Mouse (Mus musculus) MEL (cell line): ENCODE measurements at regions not wholly inside any gene's neighbourhood (a gene's known extent, or its start where the extent isn't known, plus 50 kb on each side); places are given as distances from the start of the nearest gene placed in this dataset.

Experiments
- DNase-seq: peaks from one replicate; pipeline ENCODE4 v3.0.0; 2011; ENCODE audit warnings: low read depth, low spot score
- H3K27ac ChIP-seq: 2 replicates; pipeline ENCODE4 v1.5.1; 2012; ENCODE audit warnings: low read depth, mild to moderate bottlenecking, control low read depth, low read length, moderate library complexity; ENCODE audit not compliant: control insufficient read depth
- H3K27me3 ChIP-seq, 2 experiments: fragments of 150-350 bp in 1 of 2; sonication (generic) in 1 of 2; 2 replicates each; pipeline ENCODE4 v1.6.1; 2012; ENCODE audit warnings: low read length in 2 of 2, mild to moderate bottlenecking in 2 of 2, improper control_type of control experiment in 1 of 2, moderate library complexity in 1 of 2; ENCODE audit not compliant: insufficient read depth in 2 of 2, control insufficient read depth in 1 of 2
- H3K36me3 ChIP-seq, 2 experiments: 2 replicates each; pipeline ENCODE4 v1.6.1; 2012 to 2014; ENCODE audit warnings: low read length in 2 of 2, improper control_type of control experiment in 1 of 2, inconsistent platforms in 1 of 2, mild to moderate bottlenecking in 1 of 2; ENCODE audit not compliant: insufficient read depth in 2 of 2, control insufficient read depth in 1 of 2
- H3K4me1 ChIP-seq, 2 experiments: fragments of 150-350 bp in 1 of 2; sonication (generic) in 1 of 2; 2 replicates each; pipeline ENCODE4 v1.6.1; 2012; ENCODE audit warnings: low read length in 2 of 2, improper control_type of control experiment in 1 of 2, mild to moderate bottlenecking in 1 of 2; ENCODE audit not compliant: insufficient read depth in 2 of 2, control insufficient read depth in 1 of 2
- H3K4me3 ChIP-seq, 2 experiments: fragments of 150-350 bp in 1 of 2; sonication (generic) in 1 of 2; 2 replicates each; pipeline ENCODE4 v1.5.1; 2012; ENCODE audit warnings: low read depth in 2 of 2, low read length in 2 of 2, mild to moderate bottlenecking in 2 of 2, moderate library complexity in 2 of 2, control low read depth in 1 of 2, improper control_type of control experiment in 1 of 2; ENCODE audit not compliant: control insufficient read depth in 1 of 2, insufficient read depth in 1 of 2
- H3K79me2 ChIP-seq: 2 replicates; pipeline ENCODE4 v1.6.1; 2012; ENCODE audit warnings: mild to moderate bottlenecking, low read length, moderate library complexity; ENCODE audit not compliant: control insufficient read depth, poor library complexity, insufficient read depth
- H3K9ac ChIP-seq: 2 replicates; pipeline ENCODE4 v1.6.1; 2012; ENCODE audit warnings: low read depth, mild to moderate bottlenecking, control low read depth, low read length, moderate library complexity; ENCODE audit not compliant: control insufficient read depth, poor library complexity, severe bottlenecking
- H3K9me3 ChIP-seq: fragments of 150-350 bp; sonication (generic); replicated peaks from 2 replicates; pipeline ENCODE4 v1.6.1; 2012; ENCODE audit warnings: mild to moderate bottlenecking, low read length, improper control_type of control experiment, moderate library complexity; ENCODE audit not compliant: insufficient read depth
- BHLHE40 ChIP-seq: IDR thresholded peaks from 2 replicates; pipeline ENCODE4 v1.6.1; 2012; ENCODE audit warnings: low read depth, mild to moderate bottlenecking, inconsistent platforms, low read length, improper control_type of control experiment, borderline replicate concordance
- CHD1 ChIP-seq: IDR thresholded peaks from 2 replicates; pipeline ENCODE4 v1.6.1; 2012; ENCODE audit warnings: low read depth, mild to moderate bottlenecking, inconsistent platforms, low read length, improper control_type of control experiment
- CHD2 ChIP-seq: IDR thresholded peaks from 2 replicates; pipeline ENCODE4 v1.6.1; 2011; ENCODE audit warnings: low read length, improper control_type of control experiment
- CTCF ChIP-seq, 3 experiments: IDR thresholded peaks in 2 of 3; conservative IDR thresholded peaks in 1 of 3; 2 replicates each; pipeline ENCODE4 v1.5.1; 2011 to 2012; ENCODE audit warnings: low read length in 3 of 3, low read depth in 2 of 3, mild to moderate bottlenecking in 2 of 3, improper control_type of control experiment in 1 of 3, inconsistent platforms in 1 of 3, mixed read lengths in 1 of 3, moderate library complexity in 1 of 3; ENCODE audit not compliant: control insufficient read depth in 1 of 3, insufficient read depth in 1 of 3, poor library complexity in 1 of 3, severe bottlenecking in 1 of 3
- E2F4 ChIP-seq: IDR thresholded peaks from 2 replicates; pipeline ENCODE4 v1.6.1; 2011; ENCODE audit warnings: low read depth, low read length, improper control_type of control experiment, borderline replicate concordance
- ELF1 ChIP-seq: IDR thresholded peaks from 2 replicates; pipeline ENCODE4 v1.6.1; 2014; ENCODE audit warnings: low read depth, mild to moderate bottlenecking, inconsistent platforms, low read length, improper control_type of control experiment, moderate library complexity
- ETS1 ChIP-seq: IDR thresholded peaks from 2 replicates; pipeline ENCODE4 v1.6.1; 2012; ENCODE audit warnings: low read depth, mild to moderate bottlenecking, inconsistent platforms, low read length, improper control_type of control experiment, moderate library complexity
- GABPA ChIP-seq: IDR thresholded peaks from 2 replicates; pipeline ENCODE4 v1.6.1; 2012; ENCODE audit warnings: low read depth, mild to moderate bottlenecking, inconsistent platforms, low read length, improper control_type of control experiment, moderate library complexity
- GATA1 ChIP-seq: IDR thresholded peaks from 2 replicates; pipeline ENCODE4 v1.6.1; 2011; ENCODE audit warnings: low read depth, low read length, improper control_type of control experiment
- JUND ChIP-seq: IDR thresholded peaks from 2 replicates; pipeline ENCODE4 v1.6.1; 2011; ENCODE audit warnings: low read depth, mild to moderate bottlenecking, improper control_type of control experiment, low read length
- KAT2A ChIP-seq: conservative IDR thresholded peaks from 2 replicates; pipeline ENCODE4 v1.6.1; 2012; ENCODE audit warnings: low read depth, low read length, improper control_type of control experiment, inconsistent platforms
- MAFK ChIP-seq: IDR thresholded peaks from 2 replicates; pipeline ENCODE4 v1.6.1; 2011; ENCODE audit warnings: low read depth, mild to moderate bottlenecking, low read length, improper control_type of control experiment, borderline replicate concordance
- MAZ ChIP-seq: IDR thresholded peaks from 2 replicates; pipeline ENCODE4 v1.6.1; 2012; ENCODE audit warnings: low read depth, mild to moderate bottlenecking, inconsistent platforms, low read length, improper control_type of control experiment
- MEF2A ChIP-seq: IDR thresholded peaks from 2 replicates; pipeline ENCODE4 v1.6.1; 2014; ENCODE audit warnings: low read depth, mild to moderate bottlenecking, inconsistent platforms, low read length, improper control_type of control experiment; ENCODE audit not compliant: poor library complexity, insufficient replicate concordance, severe bottlenecking; ENCODE audit errors: extremely low read depth
- MYB ChIP-seq: IDR thresholded peaks from 2 replicates; pipeline ENCODE4 v1.6.1; 2011; ENCODE audit warnings: mild to moderate bottlenecking, low read depth, low read length, improper control_type of control experiment
- MYC ChIP-seq: IDR thresholded peaks from 2 replicates; pipeline ENCODE4 v1.6.1; 2011; ENCODE audit warnings: low read depth, mild to moderate bottlenecking, low read length, improper control_type of control experiment, moderate library complexity
- NRF1 ChIP-seq: IDR thresholded peaks from 2 replicates; pipeline ENCODE4 v1.6.1; 2014; ENCODE audit warnings: low read depth, mild to moderate bottlenecking, inconsistent platforms, low read length, improper control_type of control experiment, moderate library complexity; ENCODE audit not compliant: poor library complexity, insufficient read depth, severe bottlenecking
- POLR2AphosphoS2 ChIP-seq: IDR thresholded peaks from 2 replicates; pipeline ENCODE4 v1.6.1; 2011; ENCODE audit warnings: low read length, improper control_type of control experiment
- POLR2AphosphoS5 ChIP-seq: IDR thresholded peaks from 2 replicates; pipeline ENCODE4 v1.6.1; 2012; ENCODE audit warnings: low read depth, borderline replicate concordance, mild to moderate bottlenecking, inconsistent platforms, low read length, moderate library complexity, mixed read lengths
- RAD21 ChIP-seq: IDR thresholded peaks from 2 replicates; pipeline ENCODE4 v1.6.1; 2011; ENCODE audit warnings: mild to moderate bottlenecking, low read depth, low read length, improper control_type of control experiment
- RCOR1 ChIP-seq: IDR thresholded peaks from 2 replicates; pipeline ENCODE4 v1.6.1; 2012; ENCODE audit warnings: low read depth, mild to moderate bottlenecking, inconsistent platforms, low read length, improper control_type of control experiment
- SMC3 ChIP-seq: IDR thresholded peaks from 2 replicates; pipeline ENCODE4 v1.6.1; 2011; ENCODE audit warnings: low read depth, low read length, improper control_type of control experiment
- TAL1 ChIP-seq: IDR thresholded peaks from 2 replicates; pipeline ENCODE4 v1.6.1; 2012; ENCODE audit warnings: mild to moderate bottlenecking, inconsistent platforms, low read length, moderate library complexity, mixed read lengths
- TCF12 ChIP-seq: IDR thresholded peaks from 2 replicates; pipeline ENCODE4 v1.6.1; 2014; ENCODE audit warnings: low read depth, mild to moderate bottlenecking, inconsistent platforms, low read length, improper control_type of control experiment, moderate library complexity
- UBTF ChIP-seq: IDR thresholded peaks from 2 replicates; pipeline ENCODE4 v1.6.1; 2012; ENCODE audit warnings: low read depth, mild to moderate bottlenecking, inconsistent platforms, low read length, improper control_type of control experiment, moderate library complexity, borderline replicate concordance; ENCODE audit not compliant: insufficient read depth
- USF1 ChIP-seq: IDR thresholded peaks from 2 replicates; pipeline ENCODE4 v1.6.1; 2014; ENCODE audit warnings: low read depth, mild to moderate bottlenecking, inconsistent platforms, low read length, improper control_type of control experiment, moderate library complexity
- USF2 ChIP-seq, 2 experiments: IDR thresholded peaks; 2 replicates each; pipeline ENCODE4 v1.6.1; 2011 to 2012; ENCODE audit warnings: improper control_type of control experiment in 2 of 2, low read length in 2 of 2, borderline replicate concordance in 1 of 2, inconsistent platforms in 1 of 2, low read depth in 1 of 2, mild to moderate bottlenecking in 1 of 2; ENCODE audit not compliant: insufficient read depth in 1 of 2
- ZC3H11A ChIP-seq: IDR thresholded peaks from 2 replicates; pipeline ENCODE4 v1.6.1; 2012; ENCODE audit warnings: low read depth, mild to moderate bottlenecking, inconsistent platforms, low read length, improper control_type of control experiment
- ZNF384 ChIP-seq: IDR thresholded peaks from 2 replicates; pipeline ENCODE4 v1.6.1; 2012; ENCODE audit warnings: low read depth, mild to moderate bottlenecking, inconsistent platforms, low read length, improper control_type of control experiment

DNA sequence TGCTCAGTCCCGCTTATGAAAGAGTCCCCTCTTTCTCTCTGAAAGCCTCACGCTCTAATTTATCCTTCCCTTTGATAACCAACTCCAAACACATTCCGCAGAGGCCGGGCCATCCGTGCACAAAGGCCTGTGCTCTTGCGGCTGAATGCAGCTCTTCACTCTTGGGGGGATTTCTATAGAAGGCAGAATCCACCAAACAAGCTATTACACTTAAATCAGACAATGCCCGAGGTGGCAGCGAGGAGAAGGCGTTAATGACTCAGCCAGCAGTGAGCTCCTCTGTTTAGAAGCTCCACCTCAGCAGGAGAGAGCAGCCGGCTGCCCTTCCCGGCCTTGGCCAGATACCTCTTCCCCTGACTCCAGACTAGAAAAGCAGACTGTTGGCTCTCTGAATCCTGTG is 166.9 kb upstream of the Cadm1 start:
- H3K4me3 ChIP-seq: no peak overlapping the region
- H3K27me3 ChIP-seq: no peaks in the 10 kb centered on the region
- H3K36me3 ChIP-seq: no peaks in the 10 kb centered on the region
- H3K27ac ChIP-seq: no peak overlapping the region
- no peak for DNase-seq
- H3K4me1 ChIP-seq: no peaks in the 10 kb centered on the region
- H3K9ac ChIP-seq: no peak overlapping the region
- H3K9me3 ChIP-seq: no peaks in the 10 kb centered on the region
- no peak for TF ChIP-seq CTCF (IDR thresholded peaks at IDR 0.05 in 2 of 3, conservative IDR thresholded peaks at IDR 0.05 in 1 of 3; ENCODE audit: control insufficient read depth in 1 of 3, insufficient read depth in 1 of 3, low read depth in 2 of 3, low read length in 3 of 3, poor library complexity in 1 of 3, severe bottlenecking in 1 of 3)
- TF ChIP-seq GABPA: no peak
- no peak for TF ChIP-seq MYB
- TF ChIP-seq ZC3H11A: no peak
- no peak for TF ChIP-seq RAD21
- TF ChIP-seq UBTF: no peak
- TF ChIP-seq USF1: no peak
- TF ChIP-seq TCF12: no peak
- no peak for TF ChIP-seq KAT2A
- TF ChIP-seq USF2 (IDR thresholded peaks at IDR 0.05; ENCODE audit: borderline replicate concordance in 1 of 2, insufficient read depth in 1 of 2, low read depth in 1 of 2, low read length in 2 of 2): no peak
- no peak for TF ChIP-seq SMC3
- no peak for TF ChIP-seq ZNF384
- H3K79me2 ChIP-seq: no peaks in the 10 kb centered on the region

GRCm38 (mm10) chr9:47364762-47365161 is 165.2 kb upstream of the Cadm1 start:
- TF ChIP-seq MAZ: no peak
- TF ChIP-seq ETS1: no peak
- TF ChIP-seq CHD1: no peak
- no peak for TF ChIP-seq E2F4
- no peak for TF ChIP-seq BHLHE40
- no peak for TF ChIP-seq KAT2A
- no peak for TF ChIP-seq MAFK
- no peak for TF ChIP-seq POLR2AphosphoS2
- no peak for TF ChIP-seq MEF2A
- TF ChIP-seq MYB: no peak
- no peak for TF ChIP-seq RCOR1
- TF ChIP-seq GATA1: no peak
- no peak for TF ChIP-seq POLR2AphosphoS5
- no peak for TF ChIP-seq MYC
- no peak for TF ChIP-seq ELF1
- no peak for TF ChIP-seq NRF1
- no peak for TF ChIP-seq CHD2
- TF ChIP-seq JUND: no peak
- no peak for TF ChIP-seq TAL1
- H3K4me1 ChIP-seq: no peaks in the 10 kb centered on the region
- H3K4me3 ChIP-seq: no peak overlapping the region
- H3K79me2 ChIP-seq: no peaks in the 10 kb centered on the region
- no peaks in the 10 kb centered on the region for H3K9me3 ChIP-seq
- DNase-seq: no peak
- no peak overlapping the region for H3K9ac ChIP-seq
- H3K36me3 ChIP-seq: no peaks in the 10 kb centered on the region
- no peak overlapping the region for H3K27ac ChIP-seq
- no peaks in the 10 kb centered on the region for H3K27me3 ChIP-seq
